Mouse (Mus musculus) left cerebral cortex, postnatal 25 days (tissue): ENCODE data around the gene Tpd52l1. TPM values are rescaled to one million over a fixed set of nuclear protein-coding genes. Genes with fewer than 3 reads are reported as not detected.
A peak's percentile ranks its signal among the peaks of the same experiment; 100 is the strongest.
"Not testable (repeated sequence)": the region's sequence is repeated elsewhere in the genome, so short reads cannot be mapped to it uniquely, and the experiment has no call there.

Source experiments
- DNase-seq, 2 experiments: peaks; one replicate each; pipeline ENCODE4 v3.0.0; 2022; ENCODE audit warnings: low spot score in 2 of 2, mixed read lengths in 1 of 2
- intact Hi-C: fragments of 180-260 bp; cut with DNase I; formaldehyde crosslinking; loops from one replicate; pipeline ENCODE4 v1.15.1; 2025
- total RNA-seq, 2 experiments: library from RNA; stranded (reverse); gene quantifications; 2 replicates each; pipeline ENCODE4 v1.2.3; 2021

Gene Tpd52l1
- total RNA-seq, result 10 to 100 TPM; 19.3 to 22.0 TPM

- peak; percentile 87 for DNase-seq
- intact Hi-C loops, result loop anchor here (1.0 to 5.0 kb wide), 3 partner anchors 132 to 618 kb away; partner anchors contain the start of genes Hddc2 and Hey2
Measured at GRCm38 (mm10) chr10:31445291-31446124, at the start of gene Tpd52l1. TSS of gene Tpd52l1 (minus strand) at chr10:31445958.

GRCm38 (mm10) chr10:31494296-31494695 is 48.5 kb upstream of the Tpd52l1 start:
- intact Hi-C loops, result no loop called here
- DNase-seq, result no peak

- intact Hi-C loops, result loop anchor here (10.0 kb wide), 1 partner anchor 1428 kb away; the partner anchor contains the start of gene Nkain2
- DNase-seq, result no peak
Measured at GRCm38 (mm10) chr10:31467043-31467898, 21.5 kb upstream of the Tpd52l1 start.

- intact Hi-C loops, result loop anchor here (10.0 kb wide), 1 partner anchor 1429 kb away; the partner anchor contains the start of gene Nkain2
- DNase-seq, result peak; percentile 17 to 24
Measured at GRCm38 (mm10) chr10:31465840-31466541, 20.2 kb upstream of the Tpd52l1 start.

- intact Hi-C loops, result loop anchor here (10.0 kb wide), 1 partner anchor 1429 kb away; the partner anchor contains the start of gene Nkain2
Measured at GRCm38 (mm10) chr10:31465424-31465823, 19.7 kb upstream of the Tpd52l1 start.

GRCm38 (mm10) chr10:31463044-31463443 is 17.3 kb upstream of the Tpd52l1 start:
- intact Hi-C loops, result loop anchor here (10.0 kb wide), 1 partner anchor 1432 kb away; the partner anchor contains the start of gene Nkain2
- DNase-seq, result no peak

More at GRCm38 (mm10) chr10:31465424-31465823, 19.7 kb upstream of the Tpd52l1 start:
- DNase-seq, result no peak

GRCm38 (mm10) chr10:31456806-31457205 is 11.0 kb upstream of the Tpd52l1 start:
- no peak for DNase-seq
- intact Hi-C loops, result no loop called here

GRCm38 (mm10) chr10:31447083-31447482 is 1.3 kb upstream of the Tpd52l1 start:
- intact Hi-C loops, result loop anchor here (5.0 kb wide), 2 partner anchors 605 to 620 kb away; partner anchors contain the start of gene Hey2
- no peak for DNase-seq

GRCm38 (mm10) chr10:31444206-31444605 is 1.6 kb downstream of the Tpd52l1 start:
- intact Hi-C loops, result no loop called here
- DNase-seq, result no peak

- no peak for DNase-seq
- intact Hi-C loops, result no loop called here
Measured at GRCm38 (mm10) chr10:31441491-31441890, 4.3 kb downstream of the Tpd52l1 start.

GRCm38 (mm10) chr10:31436047-31436446 is 9.7 kb downstream of the Tpd52l1 start:
- peak in 1 of 2 experiments; percentile 37 for DNase-seq
- intact Hi-C loops, result no loop called here

GRCm38 (mm10) chr10:31417956-31418355 is 27.8 kb downstream of the Tpd52l1 start:
- intact Hi-C loops, result no loop called here
- no peak for DNase-seq

- intact Hi-C loops, result no loop called here
- DNase-seq, result no peak
Measured at GRCm38 (mm10) chr10:31392990-31393389, 52.8 kb downstream of the Tpd52l1 start.

- DNase-seq, result no peak
- intact Hi-C loops, result no loop called here
Measured at GRCm38 (mm10) chr10:31390777-31391395, 54.9 kb downstream of the Tpd52l1 start.

GRCm38 (mm10) chr10:31388566-31388965 is 57.2 kb downstream of the Tpd52l1 start:
- intact Hi-C loops, DNase-seq: not testable (repeated sequence)

- peak in 1 of 2 experiments; percentile 4 for DNase-seq
- intact Hi-C loops, result not testable (repeated sequence)
Measured at GRCm38 (mm10) chr10:31370200-31370599, 75.6 kb downstream of the Tpd52l1 start.

GRCm38 (mm10) chr10:31359749-31360148 is 86.0 kb downstream of the Tpd52l1 start:
- no peak for DNase-seq
- intact Hi-C loops, result no loop called here

- no peak for DNase-seq
- intact Hi-C loops, result no loop called here
Measured at GRCm38 (mm10) chr10:31354886-31355461, 90.8 kb downstream of the Tpd52l1 start.
